Mouse (Mus musculus): ENCODE measurements around the gene Ttc23l.
A peak's percentile ranks its signal among the peaks of the same experiment; 100 is the strongest.

DNA sequence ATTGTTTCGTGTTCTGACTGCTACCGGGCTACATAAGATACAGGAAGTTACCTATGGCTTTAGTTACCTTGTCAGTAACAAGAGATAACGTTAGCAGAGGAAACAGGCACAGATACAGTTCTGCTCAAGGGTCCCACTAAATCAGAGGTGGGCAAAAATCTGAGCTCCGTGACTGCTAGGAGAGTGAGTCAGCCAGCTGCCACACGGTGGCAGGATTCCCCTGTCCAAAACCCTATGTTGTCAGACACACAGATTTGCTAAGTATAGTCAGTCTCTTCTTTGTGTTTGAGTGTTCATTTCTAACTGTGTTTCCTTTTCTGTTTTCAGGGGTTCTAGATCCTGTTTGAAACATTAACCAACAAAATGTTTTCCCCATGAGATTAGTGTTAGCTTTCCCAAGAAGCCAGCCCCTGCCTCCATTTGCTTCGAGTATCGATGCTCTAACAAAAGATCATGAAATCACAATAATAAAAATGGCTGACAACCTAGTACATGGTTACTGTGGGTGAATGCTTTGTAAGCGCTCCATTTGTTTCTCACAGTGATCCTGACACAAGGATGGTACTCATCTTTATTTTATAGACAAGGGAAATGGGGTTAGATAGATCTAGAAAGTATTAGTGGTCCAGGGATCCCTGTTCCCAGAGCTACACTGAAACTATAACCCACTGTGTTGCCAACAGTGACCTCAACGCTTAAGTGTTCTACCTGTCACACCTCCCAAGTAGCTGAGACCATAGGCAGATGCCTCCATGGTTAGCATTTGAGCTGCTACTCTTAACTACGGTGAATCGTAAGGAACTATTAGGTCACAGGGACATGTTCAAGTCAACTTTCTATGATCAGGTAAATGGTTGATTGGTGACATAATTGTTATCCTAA is 57.4 kb downstream of the Ttc23l start:
- peak; percentile 36; the same call in 1 of the 2 replicates for TF ChIP-seq CTCF (IDR thresholded peaks at IDR 0.05; ENCODE audit: extremely low read depth, insufficient read depth, insufficient read length, insufficient replicate concordance)
- no peak for TF ChIP-seq POLR2A (IDR thresholded peaks at IDR 0.05; ENCODE audit: low read depth, low read length)

Data from spleen, adult 2 months (tissue).